Mouse (Mus musculus) spleen, adult 12 weeks (tissue): ENCODE data around the gene Gprc5b.

Experiments
- DNase-seq: peaks from one replicate; pipeline ENCODE4 v3.0.0; 2022; ENCODE audit warnings: low spot score

Gene Gprc5b

DNA sequence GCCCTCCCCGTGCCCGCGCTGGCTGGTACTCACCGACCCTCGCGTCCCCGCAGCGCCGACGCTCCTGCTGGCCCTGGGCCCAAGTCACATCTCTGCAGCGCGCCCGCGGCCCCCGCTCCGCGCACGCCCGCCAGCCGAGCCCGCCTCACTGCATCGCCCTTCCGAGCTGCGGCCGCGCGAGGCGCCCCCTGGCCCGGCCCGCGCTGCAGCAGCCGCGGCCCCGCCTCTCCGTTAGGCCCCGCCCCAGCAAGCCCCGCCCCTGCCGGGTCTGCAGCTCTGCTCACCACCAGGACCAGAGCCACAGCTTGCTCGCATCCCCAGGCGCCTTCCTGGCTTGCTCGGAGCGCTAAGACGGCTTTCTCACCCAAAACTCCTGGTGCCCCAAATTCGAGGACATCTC is at the start of gene Gprc5b:
Gprc5b (minus strand) TSS at position 205 of the 400 bp plus-strand sequence.
- DNase-seq, result peak; percentile 58

DNA sequence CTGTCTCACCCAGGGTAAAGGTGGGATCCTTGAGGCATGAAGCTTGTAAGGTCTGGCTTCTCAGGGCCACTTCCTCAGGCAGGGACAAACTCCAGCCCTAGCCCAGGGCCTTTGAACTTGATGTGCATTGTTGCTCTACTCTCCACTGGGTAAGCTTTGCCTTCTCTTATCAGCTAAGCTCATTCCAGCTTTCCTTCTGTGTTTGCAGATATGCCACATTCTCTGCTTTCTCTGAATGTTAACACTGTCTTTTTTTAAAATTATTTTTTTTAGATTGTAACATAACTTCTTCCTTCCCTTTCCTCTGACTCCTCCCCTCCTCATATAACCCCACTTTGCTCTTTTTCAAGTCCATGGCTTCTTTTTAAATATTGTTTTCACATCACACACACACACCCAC is 46.5 kb upstream of the Gprc5b start:
- no peak for DNase-seq

DNA sequence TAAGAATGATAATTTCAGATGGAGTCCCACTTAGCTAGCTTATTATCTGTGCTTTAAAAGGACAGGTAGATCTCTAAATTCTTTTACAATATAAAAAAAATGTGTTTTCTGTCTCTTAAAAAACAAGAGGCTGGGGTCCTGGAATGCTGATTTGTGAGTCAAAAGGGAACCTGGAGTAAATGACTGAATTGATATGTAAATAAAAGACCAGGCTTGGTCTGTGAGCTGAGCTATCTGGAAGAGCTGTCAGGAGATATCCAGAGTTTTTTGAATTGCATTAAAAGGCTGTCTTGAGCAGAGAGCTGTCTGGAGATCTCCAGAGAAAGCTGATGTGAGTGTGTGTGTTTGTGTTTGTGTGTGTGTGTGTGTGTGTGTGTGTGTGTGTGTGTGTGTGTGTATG is 42.6 kb upstream of the Gprc5b start:
- DNase-seq, result no peak

DNA sequence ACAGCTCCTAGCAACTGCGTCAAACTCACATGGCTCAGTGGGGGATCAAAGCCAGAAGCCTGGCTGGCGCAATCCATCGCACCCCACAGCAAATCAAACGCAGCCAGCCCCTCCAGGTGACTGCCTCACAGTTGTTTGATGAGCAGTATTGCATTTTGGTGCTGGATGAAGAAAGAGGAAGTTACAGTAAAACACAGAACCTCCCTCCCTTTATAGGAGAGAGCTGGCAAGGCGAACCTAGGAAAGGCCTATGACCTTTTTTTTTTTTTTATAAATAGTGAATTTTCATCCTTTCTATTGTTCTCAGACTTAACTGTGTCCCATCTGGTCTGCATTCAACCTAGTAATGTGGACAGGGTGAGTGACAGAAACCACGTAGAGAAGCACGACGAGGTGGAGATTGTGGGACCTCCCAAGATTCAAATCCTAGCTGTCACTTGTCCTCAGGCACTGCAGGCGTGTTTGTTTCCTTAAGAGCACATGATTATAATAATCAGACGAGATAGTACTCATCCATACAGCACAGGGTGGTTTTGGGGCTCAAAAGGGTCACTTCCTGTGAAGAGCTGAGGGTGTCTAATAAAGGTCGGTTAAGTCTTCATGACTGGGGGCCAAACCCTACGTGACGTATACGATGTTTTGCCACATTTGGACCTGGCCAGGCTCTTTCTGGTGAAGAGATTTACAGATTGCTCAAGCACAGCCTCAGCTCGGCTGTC is 39.4 kb upstream of the Gprc5b start:
- no peak for DNase-seq

DNA sequence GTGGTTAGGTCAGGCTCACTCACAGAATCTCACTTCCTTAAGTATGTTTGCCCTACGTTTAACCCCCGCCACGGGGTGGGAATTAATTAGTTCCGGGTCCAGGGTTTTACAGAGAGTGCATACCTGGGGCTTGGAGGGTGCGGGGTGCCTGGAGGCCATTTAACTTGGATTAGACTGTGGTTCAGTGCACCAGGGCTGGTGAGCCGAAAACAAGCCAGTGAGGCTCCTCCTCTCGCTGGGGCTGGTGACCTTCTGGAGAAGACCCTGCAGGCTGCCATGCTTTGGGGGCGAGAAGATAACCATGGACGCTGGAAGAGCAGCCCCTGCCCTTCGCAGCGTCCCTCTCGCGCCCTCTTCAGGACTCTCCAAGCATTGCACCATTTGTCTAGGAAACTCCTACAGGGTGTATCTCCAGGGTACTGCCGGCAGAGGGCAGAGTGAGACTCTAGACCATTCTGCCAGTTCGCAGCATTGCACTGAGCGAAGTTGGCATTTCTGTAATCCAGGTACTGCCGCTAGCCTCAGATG is 28.4 kb upstream of the Gprc5b start:
- DNase-seq, result no peak

DNA sequence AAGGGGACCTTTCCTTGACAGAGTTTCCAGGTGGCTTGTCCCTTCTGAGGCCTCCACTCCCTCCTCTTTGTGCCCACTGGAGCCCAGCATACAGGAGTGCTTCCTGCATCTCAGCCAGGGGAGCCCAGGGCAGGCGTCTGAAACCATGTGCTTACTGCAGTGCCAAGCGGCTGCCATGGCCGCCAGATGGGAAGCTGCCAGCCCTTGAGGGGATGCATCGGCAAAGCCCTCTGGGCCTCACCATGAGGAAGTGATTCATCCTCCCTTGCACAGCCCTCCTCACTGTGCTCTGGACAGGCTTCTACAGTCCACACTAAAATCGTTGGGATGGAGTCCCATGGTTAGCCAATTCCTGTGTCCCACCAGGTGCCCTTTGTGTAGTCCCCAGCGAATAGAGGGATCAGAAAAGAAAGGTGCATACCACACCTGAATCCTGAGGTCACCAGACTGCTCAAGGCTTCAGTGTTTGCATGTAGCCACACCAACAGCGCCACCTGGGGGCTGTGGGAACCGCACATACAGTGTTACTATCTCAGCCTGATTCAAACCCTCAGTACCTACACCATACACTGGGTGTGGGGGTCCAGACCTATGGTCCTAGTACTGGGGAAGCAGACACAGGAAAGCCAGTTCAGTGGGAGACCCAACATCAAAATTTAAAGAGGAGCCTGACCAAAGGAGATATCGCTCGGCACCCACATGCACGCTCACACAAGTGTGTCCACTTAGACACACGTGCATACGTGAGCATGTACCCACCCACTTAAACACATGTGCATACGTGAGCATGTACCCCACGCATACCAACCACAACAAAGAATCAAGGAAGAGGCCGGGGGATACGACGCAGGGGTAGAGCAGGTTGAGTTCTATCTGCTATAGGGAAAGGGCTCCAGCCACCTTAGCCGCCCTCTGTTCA is 27.5 kb upstream of the Gprc5b start:
- no peak for DNase-seq

DNA sequence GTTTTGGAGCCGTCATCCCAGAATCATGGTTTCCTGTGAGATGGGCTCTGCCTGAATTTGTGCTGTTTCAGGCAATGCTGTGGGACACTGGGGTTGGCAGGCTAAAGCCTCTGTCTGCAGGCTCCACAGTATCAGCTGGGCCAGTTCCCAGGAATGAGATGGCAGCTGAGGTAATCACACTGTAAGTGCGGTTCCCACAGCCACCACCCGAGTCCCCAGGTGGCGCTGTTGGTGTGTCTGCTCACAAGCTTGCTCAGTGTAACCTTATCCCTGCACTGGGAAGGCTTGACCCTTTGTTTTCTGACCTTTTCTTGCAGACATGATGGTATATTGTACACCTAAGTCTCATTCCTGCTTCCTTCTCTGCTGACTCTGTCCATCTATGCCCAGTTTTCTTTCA is 24.5 kb upstream of the Gprc5b start:
- DNase-seq, result no peak

DNA sequence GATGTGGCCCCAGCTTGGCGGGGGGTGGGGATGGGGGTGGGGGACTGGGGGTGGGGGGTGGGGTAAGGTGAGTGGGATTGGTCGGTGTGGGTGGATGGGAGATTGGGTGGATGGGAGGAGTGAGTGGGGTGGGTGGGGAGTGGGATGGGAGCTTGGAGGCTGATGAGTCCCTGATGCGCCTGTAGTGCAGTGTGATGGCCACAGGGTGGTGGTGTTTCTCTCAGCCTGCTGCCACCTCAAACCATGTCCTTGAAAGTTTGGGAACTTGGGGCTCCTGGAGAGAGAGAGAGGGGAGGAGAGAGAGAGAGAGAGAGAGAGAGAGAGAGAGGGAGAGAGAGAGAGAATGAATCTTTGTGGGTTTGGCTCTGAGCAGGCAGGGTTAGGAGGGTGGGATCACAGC is 20.7 kb upstream of the Gprc5b start:
- DNase-seq, result no peak

DNA sequence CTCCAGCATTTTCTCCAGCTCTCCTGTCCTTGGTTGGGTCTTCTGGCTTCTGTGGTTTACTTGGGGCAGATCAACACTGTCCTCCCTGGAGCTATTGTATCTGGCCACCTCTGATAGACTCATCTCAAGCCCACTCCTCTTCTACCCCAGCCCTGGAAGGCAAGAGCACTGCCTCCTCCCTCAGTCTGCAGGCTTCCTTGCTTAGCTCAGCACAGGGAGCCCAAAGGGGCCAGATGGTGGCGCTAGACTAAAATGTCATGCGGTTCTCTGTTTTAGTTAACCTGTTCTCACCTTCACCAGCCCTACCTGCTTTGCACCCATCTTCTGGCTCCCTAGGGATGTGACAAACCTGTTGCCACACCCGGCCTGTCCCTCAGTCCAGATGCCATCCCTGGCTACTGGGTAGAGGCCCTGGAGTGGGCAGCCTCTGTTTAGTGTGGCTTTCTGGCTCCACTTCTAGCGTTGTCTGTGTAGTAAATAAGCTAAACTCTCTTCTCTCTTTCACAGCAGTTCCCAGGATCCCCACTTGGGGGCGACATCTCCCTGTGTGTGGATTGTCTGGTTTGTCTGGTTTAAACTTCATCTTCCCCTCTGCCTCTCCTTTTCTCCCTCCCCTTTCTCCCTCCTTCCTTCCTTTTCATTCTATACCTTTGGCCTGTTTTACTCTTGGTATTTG is 16.0 kb upstream of the Gprc5b start:
- DNase-seq, result peak; percentile 13

DNA sequence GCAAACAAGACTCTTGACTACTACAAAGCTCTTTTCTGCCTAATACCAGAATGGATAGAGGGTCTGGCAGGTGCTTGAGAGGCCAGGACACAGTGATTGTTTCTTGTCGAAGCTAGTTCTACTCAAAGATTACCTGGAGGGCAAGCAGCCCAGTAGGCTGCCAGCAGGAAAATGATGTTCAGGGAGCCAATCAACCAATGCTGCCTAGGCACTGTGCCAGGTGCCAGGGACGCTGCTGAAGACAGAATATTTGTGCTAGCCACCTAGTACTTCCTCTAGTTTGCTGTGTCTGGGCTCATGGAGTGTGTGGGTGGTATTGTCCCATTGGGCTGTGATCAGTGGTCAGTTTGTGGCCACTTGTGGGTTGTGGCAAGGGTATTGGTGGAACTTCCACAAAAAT is 7.5 kb upstream of the Gprc5b start:
- no peak for DNase-seq

DNA sequence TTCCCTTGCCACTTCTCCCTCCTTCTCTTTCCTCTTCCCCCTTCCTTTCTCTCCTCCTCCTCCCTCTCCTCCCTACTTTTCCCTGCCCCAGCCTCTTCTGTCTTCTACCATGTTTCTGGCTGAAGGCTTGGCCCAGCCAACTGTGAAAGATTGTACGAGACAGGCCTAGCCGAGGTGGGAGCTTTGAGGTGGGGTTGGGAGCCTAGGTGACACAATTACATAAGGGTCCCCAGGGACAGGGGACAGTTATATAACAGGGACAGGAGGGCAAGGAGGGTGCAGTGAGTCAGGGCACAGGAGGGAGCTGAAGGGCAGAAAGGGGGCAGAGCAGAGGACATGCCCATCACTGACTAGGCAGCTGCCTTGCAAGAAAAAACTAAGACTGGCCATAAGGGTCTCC is 7.0 kb upstream of the Gprc5b start:
- no peak for DNase-seq

DNA sequence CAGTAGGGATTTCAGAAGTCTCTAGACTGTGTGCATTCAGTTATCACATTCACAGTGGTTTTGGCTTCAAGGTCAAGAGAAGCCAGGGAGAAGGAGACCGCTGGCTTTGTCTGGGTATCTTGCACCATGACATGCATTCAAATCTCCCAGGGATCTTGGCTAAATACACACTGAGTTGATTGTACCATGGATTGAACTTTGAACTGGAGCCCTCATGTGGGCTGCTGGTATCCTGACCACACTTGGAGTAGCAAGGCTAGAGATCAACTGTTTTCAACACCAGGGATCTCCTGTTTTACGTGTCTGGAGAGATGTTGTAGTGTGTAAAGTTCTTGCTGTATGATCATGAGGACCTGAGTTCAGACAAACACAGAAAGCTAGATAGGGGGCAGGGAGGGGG is 4.8 kb upstream of the Gprc5b start:
- DNase-seq, result no peak

DNA sequence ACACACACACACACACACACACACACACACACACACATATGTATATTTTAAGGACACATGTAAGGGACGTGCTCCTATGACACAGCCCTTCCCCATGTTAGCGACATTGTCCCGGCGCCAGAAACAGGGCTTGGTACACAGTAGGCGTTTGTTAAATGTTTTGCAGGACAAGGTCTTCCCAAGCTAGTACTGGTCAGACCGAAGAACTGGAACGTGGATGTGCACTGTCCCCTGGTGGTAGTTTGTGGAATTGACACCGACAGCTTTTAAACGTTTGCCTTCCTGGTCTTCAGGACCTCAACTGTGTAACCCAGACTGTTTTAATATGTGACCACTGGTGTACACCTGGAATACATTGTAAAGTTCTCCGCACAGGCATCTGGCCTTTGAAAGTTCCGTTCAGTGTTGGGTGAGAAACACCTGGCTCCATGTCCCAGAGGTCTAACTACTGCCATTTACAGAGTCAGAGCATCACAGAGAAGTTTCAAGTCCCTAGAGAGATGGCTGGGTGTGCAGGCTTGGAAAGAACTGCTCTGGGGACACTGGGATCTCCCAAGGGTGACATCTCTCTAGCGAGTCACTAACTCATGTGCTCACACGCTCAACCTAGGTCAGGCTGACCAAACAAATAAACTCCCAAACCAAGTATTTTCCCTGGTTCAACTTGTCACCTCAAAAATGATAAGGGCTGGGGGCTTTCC is 1.3 kb upstream of the Gprc5b start:
- DNase-seq, result peak; percentile 50

DNA sequence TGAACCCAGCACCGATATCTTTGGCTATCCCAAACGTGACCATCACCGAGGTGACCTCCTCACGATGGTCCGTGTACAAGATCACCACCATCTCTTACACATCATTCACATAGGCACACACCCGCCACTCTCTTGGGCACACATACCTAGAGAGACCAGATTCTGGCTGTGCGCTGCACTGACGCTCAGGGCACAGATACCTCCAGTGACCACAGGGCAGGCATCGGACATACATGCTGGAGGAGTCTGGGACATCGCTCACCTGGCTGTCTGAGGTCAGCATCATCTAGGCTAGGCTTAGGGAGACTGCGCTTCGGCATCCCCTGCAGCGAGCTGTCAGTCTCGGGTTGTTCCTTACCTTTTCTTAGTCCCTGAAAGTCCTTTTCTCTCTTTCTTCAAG is 660 bp upstream of the Gprc5b start:
- DNase-seq, result no peak

DNA sequence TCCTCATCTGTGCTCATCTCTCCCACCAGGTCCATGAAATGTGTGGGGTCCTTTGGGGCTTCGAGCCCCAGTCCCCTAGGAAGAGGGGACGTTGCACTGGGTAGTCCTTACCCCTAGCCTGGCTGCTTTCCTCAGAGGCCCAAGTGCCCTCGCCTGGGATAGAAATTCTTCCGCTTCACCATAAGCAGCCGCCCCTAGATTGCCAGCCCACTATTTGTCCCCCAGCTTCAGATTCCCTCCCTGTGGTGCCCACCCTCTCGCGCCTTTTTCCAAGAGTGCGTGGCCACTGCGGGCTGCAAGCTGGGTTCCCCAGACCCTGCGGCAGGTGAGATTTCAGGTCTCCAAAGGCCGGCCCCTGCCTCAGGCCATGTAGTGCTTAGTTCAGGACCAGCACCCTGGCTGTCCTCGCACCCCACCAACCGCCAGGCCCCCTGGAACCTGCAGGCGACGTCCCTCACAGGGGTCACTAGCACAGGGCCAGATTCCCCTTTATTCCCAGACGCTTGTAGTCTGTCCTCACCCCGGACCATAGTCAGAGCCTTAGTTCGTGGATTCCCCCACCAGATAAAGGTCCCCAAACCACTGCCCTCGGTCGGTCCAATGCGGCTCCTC is 674 bp downstream of the Gprc5b start:
- no peak for DNase-seq

DNA sequence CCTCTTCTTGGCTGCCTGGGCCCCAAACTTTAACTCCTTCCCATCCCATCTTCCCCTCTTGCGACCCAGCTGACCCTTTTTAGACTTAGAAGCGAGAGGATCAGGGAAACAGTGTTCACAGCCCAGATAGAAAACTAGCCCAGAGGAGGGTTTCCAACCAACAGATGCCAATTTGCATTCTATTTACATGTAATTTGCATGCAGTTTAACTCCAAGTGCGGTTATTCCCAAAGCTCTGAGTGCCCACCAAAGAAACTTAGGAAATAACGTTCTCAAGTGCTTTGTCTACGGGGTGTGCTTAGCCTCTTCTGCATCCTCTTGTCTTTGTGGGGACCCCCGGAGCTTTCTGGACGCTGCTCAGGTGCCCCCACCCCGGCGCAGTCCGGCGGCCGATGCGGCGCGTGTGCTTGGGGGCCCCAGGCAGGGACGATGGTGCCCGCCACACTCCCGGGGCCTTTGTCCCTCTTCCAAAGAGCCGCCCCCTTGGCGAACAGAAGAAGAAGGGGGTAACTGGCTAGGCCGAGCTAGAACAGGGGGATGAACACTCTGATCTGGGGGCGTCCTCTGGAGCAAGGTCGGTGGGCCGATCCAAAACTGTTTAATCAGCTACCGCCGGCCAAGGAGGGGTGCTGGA is 1.3 kb downstream of the Gprc5b start:
- no peak for DNase-seq

DNA sequence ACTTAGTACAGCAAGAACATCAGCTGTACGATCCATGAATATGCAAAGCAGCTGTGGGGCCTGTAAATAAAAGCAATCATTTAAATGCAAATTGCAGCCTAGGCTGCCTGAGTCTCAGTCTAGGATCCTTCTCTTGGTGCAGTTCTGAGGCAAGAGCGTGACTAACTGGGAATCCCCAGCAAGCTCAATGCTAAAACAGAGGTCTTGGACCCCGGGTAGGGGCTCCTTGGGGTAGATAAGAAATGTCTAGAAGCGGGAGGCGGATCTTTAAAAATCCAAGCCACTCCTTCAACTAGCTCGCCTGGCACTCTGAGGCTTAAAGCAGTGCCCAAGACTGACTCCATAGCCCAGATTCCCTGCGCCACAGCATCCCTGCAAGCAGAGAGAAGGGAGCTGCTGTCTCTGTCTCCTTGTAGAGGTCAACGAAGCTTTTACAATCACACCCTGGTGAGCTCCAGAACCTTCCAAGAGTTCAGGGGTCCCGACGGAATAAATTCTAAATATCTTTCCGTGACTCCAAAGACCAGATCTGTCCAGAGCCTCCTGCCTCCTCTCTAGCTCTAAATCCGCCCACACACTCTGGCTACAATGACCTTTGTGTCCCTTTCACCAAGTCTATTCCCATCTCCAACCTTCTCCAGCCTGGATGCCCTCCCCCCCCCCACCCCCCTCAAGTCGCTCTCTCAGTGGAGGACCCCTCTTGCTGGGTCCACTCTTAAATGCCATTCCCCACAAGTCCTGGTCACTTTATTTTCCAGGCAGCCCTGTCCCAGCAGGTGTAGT is 2.2 kb downstream of the Gprc5b start:
- no peak for DNase-seq

DNA sequence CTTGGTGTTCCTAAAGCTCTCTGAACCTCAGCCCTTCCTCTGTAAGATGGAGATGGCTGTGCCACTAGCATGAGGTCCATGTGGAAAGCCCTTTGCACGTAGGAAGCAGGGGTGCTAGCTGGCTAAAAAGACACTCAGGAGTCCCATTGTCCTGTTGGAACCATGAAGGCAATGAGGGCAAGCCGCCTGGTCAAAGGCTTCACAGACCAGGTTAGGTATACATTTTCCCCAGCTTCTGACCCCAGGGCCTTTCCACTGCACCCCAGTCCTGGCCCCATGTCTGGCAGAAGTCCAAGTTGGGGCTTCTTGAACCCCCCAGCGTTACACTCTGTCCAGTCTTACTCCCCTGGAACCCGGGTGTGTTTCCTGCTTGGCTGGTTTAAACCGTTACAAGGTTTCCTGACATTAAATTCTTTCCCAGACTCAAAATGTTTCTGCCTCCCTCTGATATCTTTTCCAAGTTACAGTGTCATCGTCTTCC is 2.9 kb downstream of the Gprc5b start:
- no peak for DNase-seq

DNA sequence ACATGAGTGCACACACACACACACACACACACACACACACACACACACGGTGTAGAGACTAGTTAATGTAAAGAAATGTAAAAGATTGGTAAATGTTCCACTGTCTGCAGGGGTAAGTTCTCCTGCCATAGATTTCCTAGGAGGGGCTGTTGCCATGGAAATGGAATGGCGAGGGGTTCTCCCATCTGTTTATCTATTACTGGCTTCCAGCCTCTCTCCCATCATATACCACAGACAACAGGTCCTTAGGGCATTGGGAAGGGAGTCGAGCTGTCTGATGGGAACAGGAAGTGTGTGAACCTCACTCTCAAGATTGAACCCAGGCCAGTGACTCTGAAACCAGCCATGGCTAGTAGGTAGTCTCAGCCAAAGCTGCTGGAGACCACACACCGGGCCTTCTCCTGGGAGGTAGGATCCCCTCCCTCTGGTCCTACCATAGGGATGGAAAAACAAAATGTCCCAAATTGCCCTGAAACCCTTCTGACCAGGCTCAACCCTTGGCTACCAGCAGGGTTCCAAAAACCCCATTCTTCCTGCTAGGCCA is 3.6 kb downstream of the Gprc5b start:
- no peak for DNase-seq

DNA sequence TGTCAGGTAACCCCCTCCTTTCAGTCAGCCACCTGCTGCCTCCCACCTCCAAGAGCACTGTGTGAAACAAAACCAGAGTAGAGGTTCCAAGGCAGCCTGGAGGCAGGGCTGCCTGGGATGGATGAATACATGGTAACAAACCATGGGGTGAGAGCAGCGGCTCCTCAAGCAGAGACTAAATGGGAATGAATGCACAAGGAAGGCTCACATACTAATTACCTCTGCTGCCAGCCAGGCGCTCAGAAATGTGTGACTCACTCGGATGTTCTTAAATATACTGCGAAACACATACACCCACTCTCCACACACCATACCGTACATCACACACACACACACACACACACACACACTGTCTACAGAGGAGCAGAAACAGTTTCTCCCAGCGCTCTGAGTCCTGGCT is 4.7 kb downstream of the Gprc5b start:
- no peak for DNase-seq
